Mouse (Mus musculus): Measurements from ENCODE around the gene Paip2b. TPM values are rescaled to one million over a fixed set of nuclear protein-coding genes. Genes with fewer than 3 reads are reported as not detected.

Paip2b gene
- total and polyA plus RNA-seq, 2 experiments from 2014 or later: 28.6 to 75.0 TPM

DNA sequence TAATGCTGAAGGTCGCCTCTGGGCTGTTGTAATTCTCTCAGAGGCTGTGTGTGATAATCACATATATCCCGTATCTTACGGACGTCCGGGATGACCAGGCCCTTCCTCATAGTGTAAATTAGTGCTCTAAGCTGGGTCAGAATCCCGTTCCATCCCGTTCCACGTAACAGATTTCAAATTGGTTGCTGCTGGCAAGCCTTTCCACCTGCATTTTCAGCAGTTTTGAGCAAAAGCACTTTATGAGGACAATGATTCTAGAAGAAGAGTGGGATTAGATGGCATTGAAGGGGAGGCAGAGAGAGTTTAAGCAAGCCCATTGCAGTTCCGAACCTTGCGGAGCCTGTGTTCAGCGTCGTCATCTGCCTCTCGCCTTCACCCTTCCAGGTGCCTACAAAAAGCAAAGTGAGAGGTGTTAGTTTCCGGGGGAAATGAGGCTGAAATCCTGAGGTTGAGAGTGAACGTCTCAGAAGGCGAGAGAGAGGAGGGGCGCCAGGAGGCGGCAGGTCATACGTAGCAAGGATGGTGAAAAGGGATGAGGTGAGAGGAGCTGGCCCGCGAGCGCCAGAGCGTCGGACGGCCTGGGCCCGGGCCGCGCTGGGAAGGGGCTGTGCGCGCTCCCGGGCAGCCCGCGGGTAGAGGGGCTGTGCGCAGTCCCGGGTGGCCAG is 468 bp downstream of the Paip2b start:
- peak overlapping the region; percentile 80 for H3K27ac ChIP-seq (ENCODE audit: low read depth, low read length)
- DNase-seq (no peak), ATAC-seq (peak; percentile 74)
- no peaks in the 10 kb centered on the region for H3K27me3 ChIP-seq (ENCODE audit: insufficient read depth, low read length)
- TF ChIP-seq CTCF (IDR thresholded peaks at IDR 0.05; ENCODE audit: low read depth): no peak
- H3K9ac ChIP-seq: peak overlapping the region; percentile 67
- peak overlapping the region; percentile 47 for H3K4me3 ChIP-seq (ENCODE audit: low read depth, low read length)
- under 1% methylated on average over 34 of the region's 35 CpGs for WGBS
- H3K9me3 ChIP-seq (ENCODE audit: low read length): no peaks in the 10 kb centered on the region
- H3K4me1 ChIP-seq (ENCODE audit: insufficient read depth): peaks cover 8% of the 10 kb centered on the region
- H3K4me2 ChIP-seq (ENCODE audit: low read depth): peak overlapping the region; percentile 54
- H3K36me3 ChIP-seq (ENCODE audit: insufficient read depth): no peaks in the 10 kb centered on the region

- 0 out of 2 replicates have a peak, but pooled peaks cover 10% of the 10 kb centered on the region for H3K4me1 ChIP-seq (ENCODE audit: insufficient read depth)
- H3K9me3 ChIP-seq (ENCODE audit: low read length): no peaks in the 10 kb centered on the region
- WGBS: 18% methylated on average over 2 of the region's 2 CpGs
- DNase-seq (peak; percentile 50), ATAC-seq (peak; percentile 23; the same call in 1 of the 2 replicates)
- H3K27me3 ChIP-seq (ENCODE audit: insufficient read depth, low read length): no peaks in the 10 kb centered on the region
- no peak overlapping the region for H3K9ac ChIP-seq
- no peak overlapping the region for H3K4me3 ChIP-seq (ENCODE audit: low read depth, low read length)
- H3K4me2 ChIP-seq (ENCODE audit: low read depth): no peak overlapping the region
- no peak for TF ChIP-seq CTCF (IDR thresholded peaks at IDR 0.05; ENCODE audit: low read depth)
- peak overlapping the region; percentile 30; the same call in 1 of the 2 replicates for H3K27ac ChIP-seq (ENCODE audit: low read depth, low read length)
- H3K36me3 ChIP-seq (ENCODE audit: insufficient read depth): no peaks in the 10 kb centered on the region
Observed at GRCm38 (mm10) chr6:83821856-83822255, 9.7 kb downstream of the Paip2b start.

DNA sequence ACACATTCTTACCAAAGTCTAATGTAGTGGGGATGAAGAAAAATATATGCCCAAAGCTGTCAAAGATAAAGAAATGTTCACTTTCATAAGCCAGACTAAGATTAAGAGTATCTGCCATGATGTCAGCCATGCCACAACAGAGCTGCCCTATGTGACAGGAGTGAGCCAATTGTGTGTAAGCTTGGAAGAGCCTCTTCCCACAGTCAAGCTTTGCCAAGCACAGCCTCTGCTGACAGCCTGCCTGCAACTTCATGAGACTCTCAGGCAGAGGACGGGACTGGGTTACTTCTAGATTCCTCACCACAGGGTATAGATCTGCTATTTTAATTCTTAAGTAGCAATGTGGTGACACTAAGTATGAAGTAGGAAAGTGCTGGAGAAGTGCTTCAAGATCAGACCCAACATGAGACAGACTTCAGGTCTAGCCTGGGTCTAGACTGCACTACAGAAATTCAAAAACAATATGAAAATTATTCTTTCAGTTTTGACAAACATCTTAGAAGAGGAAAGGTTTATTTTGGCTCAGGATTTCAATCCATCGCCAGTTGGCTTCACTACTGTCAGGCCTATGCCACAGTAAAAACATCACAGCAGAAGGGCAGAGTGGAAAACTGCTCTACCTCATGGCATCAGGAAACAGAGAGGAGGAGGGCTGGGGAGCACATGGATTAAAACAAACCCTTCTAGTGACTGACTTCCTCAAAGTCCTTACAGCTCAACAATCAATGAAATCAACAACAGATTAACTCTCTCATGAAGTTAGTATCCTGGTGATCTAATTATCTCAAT is 10.6 kb downstream of the Paip2b start:
- Histone ChIP-seq H3K36me3 (ENCODE audit: insufficient read depth) (no peaks in the 10 kb centered on the region), H3K4me1 (ENCODE audit: insufficient read depth) (0 out of 2 replicates have a peak, but pooled peaks cover 10% of the 10 kb centered on the region), H3K9ac (no peak overlapping the region), H3K27me3 (ENCODE audit: insufficient read depth, low read length) (no peaks in the 10 kb centered on the region), H3K27ac (ENCODE audit: low read depth, low read length) (0 out of 2 replicates have a peak overlapping the region, but pooled peaks have one; percentile 40), H3K4me3 (ENCODE audit: low read depth, low read length) (no peak overlapping the region), H3K4me2 (ENCODE audit: low read depth) (no peak overlapping the region), H3K9me3 (ENCODE audit: low read length) (no peaks in the 10 kb centered on the region)
- DNase-seq: no peak
- ATAC-seq: peak; percentile 80
- 58% methylated on average over 2 of the region's 2 CpGs for WGBS
- TF ChIP-seq CTCF (IDR thresholded peaks at IDR 0.05; ENCODE audit: low read depth): no peak

DNA sequence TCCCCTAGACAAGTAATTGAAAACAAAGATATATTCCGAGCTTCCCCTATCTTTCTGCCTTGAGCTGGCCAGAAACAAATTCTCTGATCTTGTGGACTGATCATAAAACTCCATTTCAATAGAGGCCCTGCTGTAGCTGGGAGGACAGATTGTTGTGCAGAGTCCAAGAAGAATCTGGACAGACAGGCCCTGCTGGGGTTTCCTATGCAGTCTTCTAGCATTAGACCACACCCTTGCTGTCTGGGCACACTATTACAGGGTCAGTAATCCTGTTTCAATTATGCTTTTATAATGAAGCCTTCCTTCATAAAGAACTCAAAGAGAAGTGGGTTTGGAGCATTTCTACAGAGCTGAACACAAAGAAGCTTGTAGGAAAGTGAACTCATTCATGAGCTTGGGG is 12.5 kb downstream of the Paip2b start:
- Histone ChIP-seq H3K4me2 (ENCODE audit: low read depth) (no peak overlapping the region), H3K9ac (no peak overlapping the region), H3K9me3 (ENCODE audit: low read length) (no peaks in the 10 kb centered on the region), H3K27me3 (ENCODE audit: insufficient read depth, low read length) (no peaks in the 10 kb centered on the region), H3K36me3 (ENCODE audit: insufficient read depth) (peaks cover 5% of the 10 kb centered on the region), H3K4me3 (ENCODE audit: low read depth, low read length) (no peak overlapping the region), H3K27ac (ENCODE audit: low read depth, low read length) (no peak overlapping the region), H3K4me1 (ENCODE audit: insufficient read depth) (0 out of 2 replicates have a peak, but pooled peaks cover 10% of the 10 kb centered on the region)
- ATAC-seq (no peak), DNase-seq (no peak)
- TF ChIP-seq CTCF (IDR thresholded peaks at IDR 0.05; ENCODE audit: low read depth): no peak
- 48% methylated on average over 1 of the region's 1 CpGs for WGBS

- DNase-seq (no peak), ATAC-seq (no peak)
- Histone ChIP-seq H3K4me1 (ENCODE audit: insufficient read depth) (no peaks in the 10 kb centered on the region), H3K27me3 (ENCODE audit: insufficient read depth, low read length) (no peaks in the 10 kb centered on the region), H3K27ac (ENCODE audit: low read depth, low read length) (no peak overlapping the region), H3K4me2 (ENCODE audit: low read depth) (no peak overlapping the region), H3K9ac (no peak overlapping the region), H3K4me3 (ENCODE audit: low read depth, low read length) (no peak overlapping the region), H3K9me3 (ENCODE audit: low read length) (no peaks in the 10 kb centered on the region), H3K36me3 (ENCODE audit: insufficient read depth) (peaks cover 17% of the 10 kb centered on the region)
- WGBS: 94% methylated on average over 3 of the region's 3 CpGs
- no peak for TF ChIP-seq CTCF (IDR thresholded peaks at IDR 0.05; ENCODE audit: low read depth)
Observed at GRCm38 (mm10) chr6:83815801-83816200, 15.7 kb downstream of the Paip2b start.

GRCm38 (mm10) chr6:83802846-83803245 is 28.7 kb downstream of the Paip2b start:
- Histone ChIP-seq H3K36me3 (ENCODE audit: insufficient read depth) (peaks cover 56% of the 10 kb centered on the region), H3K27me3 (ENCODE audit: insufficient read depth, low read length) (no peaks in the 10 kb centered on the region), H3K4me1 (ENCODE audit: insufficient read depth) (no peaks in the 10 kb centered on the region), H3K27ac (ENCODE audit: low read depth, low read length) (no peak overlapping the region), H3K9ac (no peak overlapping the region), H3K4me2 (ENCODE audit: low read depth) (no peak overlapping the region), H3K4me3 (ENCODE audit: low read depth, low read length) (no peak overlapping the region), H3K9me3 (ENCODE audit: low read length) (no peaks in the 10 kb centered on the region)
- DNase-seq (no peak), ATAC-seq (no peak)
- WGBS: 91% methylated on average over 3 of the region's 3 CpGs
- no peak for TF ChIP-seq CTCF (IDR thresholded peaks at IDR 0.05; ENCODE audit: low read depth)

- H3K36me3 ChIP-seq (ENCODE audit: insufficient read depth): peaks cover 48% of the 10 kb centered on the region
- H3K9ac ChIP-seq: no peak overlapping the region
- H3K4me3 ChIP-seq (ENCODE audit: low read depth, low read length): no peak overlapping the region
- ATAC-seq (no peak), DNase-seq (no peak)
- WGBS: 73% methylated on average over 5 of the region's 5 CpGs
- no peaks in the 10 kb centered on the region for H3K9me3 ChIP-seq (ENCODE audit: low read length)
- TF ChIP-seq CTCF (IDR thresholded peaks at IDR 0.05; ENCODE audit: low read depth): no peak
- no peaks in the 10 kb centered on the region for H3K4me1 ChIP-seq (ENCODE audit: insufficient read depth)
- no peak overlapping the region for H3K4me2 ChIP-seq (ENCODE audit: low read depth)
- no peaks in the 10 kb centered on the region for H3K27me3 ChIP-seq (ENCODE audit: insufficient read depth, low read length)
- H3K27ac ChIP-seq (ENCODE audit: low read depth, low read length): no peak overlapping the region
Observed at GRCm38 (mm10) chr6:83802033-83802432, 29.5 kb downstream of the Paip2b start.

Data from forebrain, postnatal 0 days (tissue).